Mouse (Mus musculus): Measurements from ENCODE around the gene Tmem240.
"Not testable (repeated sequence)": the region's sequence is repeated elsewhere in the genome, so short reads cannot be mapped to it uniquely, and the experiment has no call there.

Tmem240 gene

DNA sequence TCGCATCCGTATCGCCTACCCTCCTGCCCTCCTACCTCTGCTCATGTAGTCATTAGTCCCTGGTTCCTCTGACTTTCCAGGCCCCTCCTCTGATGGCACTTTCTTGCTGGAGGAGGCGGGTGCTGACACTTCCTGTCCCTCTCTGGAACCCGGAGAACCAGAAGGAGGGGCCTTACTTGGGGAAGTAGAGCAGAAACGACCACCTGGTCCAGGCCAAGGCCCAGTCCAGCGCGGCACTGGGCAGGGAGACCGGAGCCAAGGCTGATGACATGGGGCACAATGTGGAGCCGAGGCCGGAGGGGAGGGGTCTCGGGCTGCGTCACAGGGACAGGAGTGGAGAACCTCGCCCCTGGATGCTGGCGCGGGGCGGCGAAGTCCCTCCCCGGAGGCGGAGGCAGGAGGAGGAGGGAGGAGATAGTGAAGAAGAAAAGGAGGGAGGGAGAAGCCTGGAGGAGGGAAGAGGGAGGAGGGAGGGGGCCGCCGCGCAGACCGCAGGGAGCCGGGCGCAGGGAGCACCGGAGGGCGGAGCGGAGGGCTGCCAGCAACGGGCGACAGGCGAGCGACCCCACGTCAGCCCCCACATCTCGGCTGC, at the start of gene Tmem240:
TSS of gene Tmem240 (plus strand) at position 451 of the 592 bp plus-strand sequence.
- in situ Hi-C loops (cut with MboI, MseI): no loop called here

DNA sequence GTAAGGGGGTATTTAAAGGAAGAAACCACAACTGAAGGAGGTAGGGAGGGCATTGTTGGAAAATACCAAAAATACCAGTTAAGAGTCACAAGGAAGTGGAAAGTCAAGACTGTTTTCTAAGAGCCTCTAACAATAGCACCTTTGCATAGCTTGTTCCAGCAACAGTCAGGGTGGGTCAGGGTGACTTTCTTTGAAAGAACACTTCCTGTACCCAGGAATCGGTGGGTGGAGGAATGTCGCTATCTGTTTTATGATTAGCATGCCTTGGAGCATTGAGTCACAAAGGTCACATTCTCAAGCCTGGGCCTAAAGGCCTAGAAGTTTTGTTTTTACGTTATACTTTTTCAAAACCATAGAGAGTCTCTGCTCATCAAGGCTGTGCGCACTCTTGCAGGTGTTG, 46.8 kb upstream of the Tmem240 start:
- in situ Hi-C loops (cut with MboI, MseI): not testable (repeated sequence)

DNA sequence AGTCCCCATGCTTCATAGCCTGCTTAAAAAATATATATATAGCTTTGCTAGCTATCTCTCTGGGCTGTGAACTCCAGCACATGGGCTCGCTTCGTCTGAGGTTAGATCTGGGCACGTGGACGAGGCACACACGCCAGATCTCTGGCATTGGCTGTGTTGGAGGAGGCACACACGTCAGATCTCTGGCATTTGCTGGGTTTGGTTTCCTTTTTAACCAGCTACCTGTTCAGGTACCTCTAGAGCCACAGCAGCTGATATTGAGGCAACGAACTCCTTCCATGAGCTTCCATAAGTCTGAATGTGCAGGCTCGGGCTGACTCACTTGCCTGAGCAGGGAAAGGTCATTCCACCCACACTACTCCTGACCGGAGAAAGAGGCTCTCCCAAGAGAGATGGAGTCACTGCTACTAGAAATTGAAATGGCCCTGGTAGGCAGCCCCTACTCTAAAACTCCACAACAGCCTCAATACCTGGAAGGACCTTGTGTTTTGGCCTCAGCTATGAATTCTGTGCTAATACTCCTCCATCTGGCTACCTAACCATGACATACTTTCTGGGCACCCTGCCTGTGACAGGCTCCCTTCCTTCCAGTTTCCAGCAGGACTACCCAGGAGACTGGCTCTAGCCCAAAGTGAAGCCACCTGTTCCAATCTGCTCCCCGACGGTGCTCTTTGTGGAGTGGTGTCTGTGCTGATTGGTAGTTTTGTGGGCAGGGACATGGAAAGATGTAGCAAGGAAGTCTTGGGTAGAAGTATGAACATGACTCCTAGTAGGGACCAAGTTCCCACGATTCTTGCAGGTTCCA, 43.8 kb upstream of the Tmem240 start:
- in situ Hi-C loops (cut with MboI, MseI): no loop called here

DNA sequence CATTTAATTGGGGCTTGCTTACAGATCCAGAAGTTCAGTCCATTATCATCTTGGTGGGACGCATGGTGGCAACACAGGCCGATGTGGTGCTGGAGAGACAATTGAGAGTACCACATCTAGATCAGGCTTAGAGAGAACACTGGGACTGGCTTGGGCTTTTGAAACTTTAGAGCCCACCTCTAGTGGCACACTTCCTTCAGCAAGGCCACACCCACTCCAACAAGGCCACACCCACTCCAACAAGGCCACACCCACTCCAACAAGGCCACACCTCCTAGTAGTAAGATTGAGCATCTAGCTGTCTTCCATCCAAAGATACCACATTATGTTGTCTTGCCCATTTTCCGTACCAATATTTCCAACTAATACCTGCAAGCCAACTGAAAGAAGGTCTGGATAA, 42.2 kb upstream of the Tmem240 start:
- in situ Hi-C loops (cut with MboI, MseI): no loop called here

DNA sequence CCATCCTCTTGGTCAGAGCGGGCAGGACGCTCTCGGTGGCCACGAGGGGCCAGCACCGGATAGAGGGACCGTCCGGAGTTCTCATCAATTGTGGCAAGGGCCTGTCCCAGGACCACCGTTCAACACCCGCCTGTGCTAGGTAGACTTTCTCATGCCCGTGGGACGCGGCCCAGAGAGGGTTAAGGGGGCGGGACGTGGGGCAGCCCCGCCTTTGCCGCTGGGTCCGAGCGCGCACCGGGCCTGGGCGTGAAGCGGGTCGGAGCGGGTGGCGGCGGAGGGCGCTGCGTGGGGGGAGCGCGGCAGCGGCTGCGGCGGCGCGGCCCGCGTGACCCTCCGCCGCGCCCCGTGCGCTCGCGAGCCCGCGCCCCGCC, 40.5 kb upstream of the Tmem240 start, which contains the start of gene Fndc10:
TSS of gene Fndc10 (plus strand) at position 232 of the 371 bp plus-strand sequence.
- in situ Hi-C loops (cut with MboI, MseI): no loop called here

DNA sequence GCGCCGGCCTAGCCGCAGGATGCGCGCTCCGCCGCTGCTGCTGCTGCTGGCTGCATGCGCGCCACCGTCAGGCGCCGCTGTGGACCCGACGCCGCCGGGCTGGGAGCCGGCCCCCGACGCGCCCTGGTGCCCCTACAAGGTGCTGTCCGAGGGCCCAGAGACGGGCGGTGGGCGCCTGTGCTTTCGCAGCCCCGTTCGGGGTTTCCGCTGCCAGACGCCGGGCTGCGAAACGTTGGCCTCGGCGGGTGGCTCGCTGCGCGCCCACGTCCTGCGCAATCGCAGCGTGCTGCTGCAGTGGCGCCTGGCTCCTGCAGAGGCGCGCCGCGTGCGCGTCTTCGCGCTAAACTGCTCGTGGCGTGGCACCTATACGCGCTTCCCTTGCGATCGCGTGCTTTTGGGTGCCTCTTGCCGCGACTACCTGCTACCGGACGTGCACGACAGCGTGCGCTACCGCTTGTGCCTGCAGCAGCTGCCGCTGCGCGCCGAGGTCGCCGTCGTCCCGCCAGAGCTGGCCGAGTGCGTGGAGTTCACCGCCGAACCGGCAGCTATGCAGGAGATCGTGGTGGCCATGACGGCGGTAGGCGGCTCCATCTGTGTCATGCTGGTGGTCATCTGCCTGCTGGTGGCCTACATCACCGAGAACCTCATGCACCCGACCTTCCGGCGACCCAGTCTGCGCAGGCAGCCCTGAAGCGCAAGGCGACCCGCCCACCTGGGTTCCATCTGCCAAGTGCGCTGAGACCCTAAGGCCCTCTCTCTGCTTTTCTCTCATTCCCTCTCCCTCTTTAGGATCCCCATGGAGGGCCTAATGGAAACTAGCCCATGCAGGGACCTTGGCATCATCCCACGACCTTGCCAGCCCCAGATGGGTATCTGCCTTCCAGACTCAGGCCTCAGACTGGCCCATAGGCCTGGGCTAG, 39.9 kb upstream of the Tmem240 start:
- in situ Hi-C loops (cut with MboI, MseI): loop anchor here (5.0 kb wide), 1 partner anchor 52 kb away; no protein-coding TSS in a partner anchor

DNA sequence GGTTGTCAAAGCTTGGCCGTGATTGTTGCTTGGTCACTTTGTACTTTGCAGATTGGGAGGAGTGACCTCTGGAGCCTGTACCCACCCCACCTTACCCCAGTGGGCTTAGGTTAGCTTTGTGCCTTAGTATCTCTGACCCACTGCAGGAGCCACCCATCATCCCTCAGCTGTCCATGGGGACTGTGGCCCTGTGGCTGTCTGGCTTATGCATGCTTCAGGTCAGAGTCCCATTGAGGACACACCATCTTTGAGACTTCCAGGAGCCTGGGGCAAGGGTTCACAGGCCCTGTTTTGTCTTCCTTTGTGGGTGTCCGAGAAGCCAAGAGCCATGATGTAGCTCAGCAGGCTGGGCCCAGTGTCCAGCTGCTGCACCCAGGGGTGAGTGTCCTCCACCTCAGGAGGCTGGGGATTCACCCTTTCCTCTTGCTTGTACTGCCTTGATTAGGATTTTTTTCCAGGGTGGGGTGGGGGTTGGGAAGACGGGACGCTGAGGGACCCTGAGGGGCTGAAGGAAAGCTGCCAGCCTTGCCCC, 39.0 kb upstream of the Tmem240 start:
- in situ Hi-C loops (cut with MboI, MseI): loop anchor here (5.0 kb wide), 1 partner anchor 53 kb away; no protein-coding TSS in a partner anchor

DNA sequence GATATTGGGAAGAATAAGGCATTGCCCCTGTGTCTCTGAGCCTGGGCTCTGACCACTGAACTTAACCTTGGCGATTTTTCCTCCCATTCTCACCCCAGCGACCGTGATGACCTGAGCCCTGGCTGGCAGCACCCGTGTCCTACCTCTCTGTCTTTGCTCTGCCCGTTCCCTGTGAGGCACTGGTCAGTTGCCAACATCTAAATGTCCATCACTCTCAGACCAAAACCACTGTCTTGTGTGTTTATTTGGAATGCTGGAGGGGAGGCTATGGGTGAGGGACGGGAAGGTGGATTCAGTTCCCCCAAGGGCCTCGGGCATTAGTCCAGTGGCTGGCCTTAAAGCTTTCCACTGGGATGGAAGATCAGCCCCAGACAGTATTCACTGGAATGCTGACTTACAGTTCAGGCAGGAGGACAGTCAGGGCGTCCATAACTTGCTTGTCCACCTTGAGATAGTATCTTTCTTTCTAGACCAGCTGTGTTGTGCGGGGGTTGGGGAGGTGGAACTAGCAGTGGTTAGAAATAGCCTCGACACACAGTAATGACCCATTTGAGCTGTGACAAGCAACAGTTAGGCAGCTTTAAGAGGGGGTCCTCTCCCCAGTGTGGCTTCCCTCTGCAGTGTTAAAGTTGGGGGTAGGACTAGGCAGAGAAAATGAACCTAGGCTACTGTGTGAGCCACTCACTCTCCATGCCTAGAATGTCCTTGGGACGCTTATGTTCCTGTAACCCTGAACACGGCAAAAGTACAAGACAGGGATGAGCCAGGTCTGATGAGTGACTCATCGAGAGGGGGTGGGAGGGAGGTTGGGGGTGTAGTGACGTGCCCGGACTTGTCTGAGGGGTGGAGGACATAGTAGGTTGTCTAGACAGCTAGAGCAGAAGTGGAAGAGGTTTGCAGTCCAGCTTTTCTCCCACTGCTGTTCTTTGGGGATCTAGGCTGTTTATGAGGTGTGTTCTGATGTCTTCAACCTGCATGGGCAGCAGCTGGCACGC, 38.0 kb upstream of the Tmem240 start:
- in situ Hi-C loops (cut with MboI, MseI): loop anchor here (5.0 kb wide), 1 partner anchor 54 kb away; no protein-coding TSS in a partner anchor

DNA sequence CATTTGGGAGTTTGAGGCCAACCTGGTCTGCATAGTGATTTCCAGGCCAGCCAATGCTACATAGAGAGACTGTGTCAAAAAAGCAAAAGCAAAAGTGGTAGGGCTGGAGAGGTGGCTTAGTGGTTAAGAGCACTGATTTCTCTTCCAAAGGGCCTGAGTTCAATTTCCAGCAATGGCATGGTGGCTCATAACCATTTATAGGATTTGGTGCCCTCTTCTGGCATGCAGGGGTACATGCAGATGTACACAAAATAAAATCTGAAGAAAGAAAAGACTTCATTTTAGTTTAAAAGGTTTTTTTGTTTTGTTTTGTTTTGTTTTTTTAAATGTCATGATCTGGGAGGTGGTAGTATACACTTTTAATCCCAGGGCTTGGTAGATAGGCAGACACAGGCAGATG, 34.2 kb upstream of the Tmem240 start:
- in situ Hi-C loops (cut with MboI, MseI): no loop called here

DNA sequence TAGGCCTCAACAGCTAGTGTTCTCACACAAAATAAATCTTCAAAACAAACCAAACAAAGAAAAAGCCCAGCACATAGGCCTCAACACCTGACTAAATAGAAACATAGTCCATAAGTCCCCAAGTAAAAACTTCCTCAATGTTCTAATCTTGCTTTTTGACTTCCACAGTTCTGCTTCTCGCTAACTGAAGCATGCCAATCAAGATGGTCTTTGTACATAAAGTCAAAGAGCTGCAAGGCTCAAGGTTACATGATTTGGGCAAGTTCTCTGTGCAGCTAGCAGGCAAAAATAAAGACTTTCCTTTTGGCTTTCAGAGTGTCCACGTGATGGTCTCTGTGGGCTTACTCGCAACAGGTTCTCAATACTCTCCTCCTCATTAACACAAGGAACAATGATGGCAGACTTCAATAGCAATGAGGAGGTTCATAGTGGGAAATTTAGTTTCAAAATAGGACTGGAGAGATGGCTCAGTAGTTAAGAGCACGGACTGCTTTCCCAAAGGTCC, 31.1 kb upstream of the Tmem240 start:
- in situ Hi-C loops (cut with MboI, MseI): no loop called here

DNA sequence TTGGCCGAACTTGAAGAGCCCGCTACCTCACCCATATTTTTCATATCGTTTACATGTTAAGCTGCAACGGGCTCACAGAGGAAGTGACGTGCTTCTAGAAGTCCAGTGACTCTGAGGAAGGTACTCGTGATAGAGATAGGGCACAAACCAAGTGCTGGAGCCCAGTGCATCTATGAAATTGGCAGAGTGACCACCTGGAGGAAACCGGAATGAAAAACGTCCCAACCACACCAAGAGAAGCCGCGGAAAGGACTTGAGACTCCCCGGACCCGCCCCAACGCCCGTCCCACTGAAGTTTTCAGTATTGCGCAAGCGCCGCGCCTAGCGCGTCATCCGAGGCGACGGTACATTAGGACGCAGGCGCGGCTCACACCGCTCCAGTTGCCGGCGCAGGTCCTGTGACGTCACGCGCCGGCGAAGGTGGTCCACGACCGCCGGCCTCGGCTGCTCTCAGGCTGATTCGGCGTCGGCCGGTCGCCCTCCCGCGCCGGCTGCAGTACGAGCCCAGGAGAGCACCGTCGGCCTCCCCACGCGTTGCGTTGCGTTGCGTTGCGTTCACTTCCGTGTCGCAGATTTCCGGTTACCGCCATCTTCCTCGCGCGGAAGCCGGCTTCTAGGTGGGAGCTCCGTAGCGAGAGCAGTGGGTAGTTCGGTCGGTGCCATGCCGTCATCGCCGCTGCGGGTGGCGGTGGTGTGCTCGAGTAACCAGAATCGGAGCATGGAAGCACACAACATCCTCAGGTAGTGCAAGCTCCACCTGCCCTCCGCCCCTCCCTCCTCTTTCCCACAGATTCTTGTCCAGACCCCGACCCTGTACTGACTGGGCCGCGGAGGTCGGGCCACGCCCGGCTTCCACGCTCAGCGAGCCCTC, 29.6 kb upstream of the Tmem240 start, which contains the start of gene Ssu72:
TSS of gene Ssu72 (plus strand) at position 80 of the 871 bp plus-strand sequence.
- in situ Hi-C loops (cut with MboI, MseI): no loop called here

DNA sequence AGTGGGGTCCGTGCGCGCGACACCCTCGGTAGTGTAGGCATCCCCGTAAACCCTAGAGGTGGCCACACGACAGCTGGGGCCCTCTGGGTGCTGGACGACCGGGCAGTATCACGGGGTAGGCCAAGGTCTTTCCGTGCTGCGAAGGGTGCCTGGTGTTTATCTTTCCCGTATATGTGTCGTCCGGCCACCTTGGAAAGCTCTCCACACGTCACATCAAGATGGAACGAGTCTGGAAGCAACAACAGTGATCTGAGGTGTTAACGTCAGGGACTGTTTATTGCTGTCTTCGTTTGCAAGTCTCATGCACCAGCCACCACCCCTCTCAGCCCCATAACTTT, 29.0 kb upstream of the Tmem240 start:
- in situ Hi-C loops (cut with MboI, MseI): no loop called here

DNA sequence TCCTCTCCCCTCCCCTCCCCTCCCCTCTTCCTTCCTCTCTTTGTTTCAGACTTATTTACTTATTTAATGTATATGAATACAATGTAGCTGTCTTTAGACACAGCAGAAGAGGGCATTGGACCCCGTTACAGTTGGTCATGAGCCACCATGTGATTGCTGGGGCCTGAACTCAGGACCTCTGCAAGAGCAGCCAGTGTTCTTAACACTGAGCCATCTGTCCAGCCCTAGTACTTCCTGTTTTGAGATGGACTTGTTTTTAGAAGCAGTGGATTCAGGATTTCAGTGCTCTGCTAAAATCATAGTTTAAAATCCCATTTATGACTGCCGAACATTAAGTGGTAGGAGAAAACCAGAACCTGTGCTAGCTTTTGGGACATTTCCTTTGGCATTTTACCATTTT, 26.0 kb upstream of the Tmem240 start:
- in situ Hi-C loops (cut with MboI, MseI): no loop called here

DNA sequence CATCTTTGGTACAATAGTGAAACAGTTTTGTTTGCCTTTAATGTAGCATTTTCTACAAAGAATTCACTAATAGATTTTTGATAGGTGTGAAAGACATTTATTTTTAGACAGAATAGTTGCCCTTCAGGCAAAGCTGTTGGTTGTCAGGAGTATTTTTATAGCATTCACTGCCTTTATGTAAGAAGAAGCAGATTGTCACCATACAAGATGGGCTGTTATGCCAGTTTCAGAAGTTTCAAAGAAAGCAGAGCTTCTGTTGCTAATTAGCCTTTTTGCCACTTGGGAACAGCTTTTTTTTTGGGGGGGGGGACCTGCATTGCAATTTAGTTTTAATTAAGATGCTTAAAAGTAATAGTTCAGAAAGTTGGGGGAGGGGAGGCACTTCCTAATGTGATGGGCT, 25.6 kb upstream of the Tmem240 start:
- in situ Hi-C loops (cut with MboI, MseI): no loop called here

DNA sequence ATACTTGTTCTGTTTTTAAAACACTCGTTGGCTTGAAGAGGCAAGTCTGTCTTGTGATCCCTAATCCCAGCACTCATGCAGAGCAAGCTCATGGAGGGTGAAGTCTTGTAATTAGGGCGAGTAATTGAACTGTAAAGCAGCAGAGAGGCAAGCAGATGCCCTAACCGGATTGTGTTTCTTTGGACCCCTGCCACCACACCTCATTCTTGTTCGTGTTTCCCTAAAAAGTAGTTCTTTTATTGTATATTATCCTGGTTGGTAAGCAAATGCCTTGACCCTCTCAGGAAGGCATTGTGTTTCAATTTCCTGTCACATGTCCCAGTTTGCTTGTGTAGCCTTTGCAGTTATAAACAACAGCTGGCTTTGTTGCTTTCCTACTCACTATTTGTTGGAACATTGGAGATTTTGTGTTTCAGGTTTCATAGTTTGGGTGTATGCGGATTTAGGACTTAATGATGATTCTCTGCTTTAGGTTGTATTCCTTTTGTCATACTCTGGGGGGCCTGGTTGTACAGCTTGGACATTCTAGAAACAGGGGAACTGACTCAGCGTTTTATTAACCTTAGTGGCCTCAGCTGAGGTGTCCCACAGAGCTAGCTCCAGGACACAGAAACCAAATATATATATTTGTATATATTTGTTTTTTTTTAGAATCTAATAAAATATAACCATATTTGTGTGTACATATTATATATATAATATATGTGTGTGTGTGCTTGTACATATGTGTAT, 23.9 kb upstream of the Tmem240 start:
- in situ Hi-C loops (cut with MboI, MseI): no loop called here

DNA sequence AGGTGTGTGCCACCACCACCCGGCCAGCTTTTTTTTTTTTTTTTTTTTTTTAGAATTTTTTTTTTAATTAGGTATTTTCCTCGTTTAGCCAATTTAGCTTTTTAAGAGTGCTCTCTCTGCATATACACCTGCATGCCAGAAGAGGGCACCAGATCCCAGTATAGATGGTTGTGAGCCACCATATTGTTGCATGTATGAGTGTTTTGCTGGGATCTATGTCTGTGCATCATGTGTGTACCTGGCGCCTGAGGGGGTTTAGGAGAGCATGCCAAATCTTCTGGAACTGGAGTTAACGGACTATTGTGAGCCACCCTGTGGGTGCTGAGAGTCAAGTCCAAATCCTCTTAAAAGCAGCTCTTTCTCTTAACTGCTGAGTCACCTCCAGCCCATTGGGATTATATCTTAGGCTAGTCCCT, 12.9 kb upstream of the Tmem240 start:
- in situ Hi-C loops (cut with MboI, MseI): loop anchor here (5.0 kb wide), 1 partner anchor 46 kb away; no protein-coding TSS in a partner anchor

DNA sequence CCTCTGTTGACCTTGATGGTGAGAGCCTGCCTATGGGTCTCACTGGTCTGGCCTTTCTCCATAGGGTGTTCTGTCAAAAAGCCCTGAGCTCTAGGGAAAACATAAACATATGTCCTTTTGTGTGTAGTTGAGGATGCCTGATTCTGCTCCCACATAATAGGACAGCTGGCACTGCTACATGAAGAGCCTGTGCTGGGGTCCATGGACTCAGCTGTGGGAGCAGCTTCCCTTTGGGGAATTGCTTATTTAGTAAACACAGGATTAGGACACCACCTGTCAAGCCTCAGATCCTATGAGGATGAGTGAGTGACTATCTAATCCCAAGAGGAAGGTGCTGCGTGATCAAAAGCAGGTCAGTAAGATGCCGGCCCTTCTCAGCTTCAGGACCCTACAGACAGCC, 6.6 kb upstream of the Tmem240 start:
- in situ Hi-C loops (cut with MboI, MseI): no loop called here

DNA sequence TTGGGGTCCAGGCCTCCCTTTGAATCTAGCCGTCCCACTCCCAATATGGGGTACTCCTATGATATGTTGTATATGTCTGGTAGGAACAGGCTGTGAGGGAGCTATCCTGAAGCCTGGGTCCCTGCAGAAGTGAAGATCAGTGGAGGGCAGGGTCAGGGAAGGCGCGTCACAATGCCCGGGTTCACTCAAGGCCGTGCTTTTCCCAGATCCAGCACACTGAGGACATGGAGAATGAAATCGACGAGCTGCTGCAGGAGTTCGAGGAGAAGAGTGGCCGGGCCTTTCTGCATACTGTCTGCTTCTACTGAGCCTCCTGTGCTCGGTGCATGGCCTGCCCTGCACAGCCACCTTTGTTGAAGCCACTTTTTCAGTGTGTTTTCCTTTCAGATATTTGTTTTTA, 1.3 kb upstream of the Tmem240 start:
- in situ Hi-C loops (cut with MboI, MseI): no loop called here
